Mouse (Mus musculus) naive thymus-derived CD4-positive, alpha-beta T cell, adult 5 months (primary cell): Measurements from ENCODE around the gene Olfr364-ps1. TPM values are rescaled to one million over a fixed set of nuclear protein-coding genes. Genes with fewer than 3 reads are reported as not detected.

Experiments used
- polyA plus RNA-seq: library from polyadenylated mRNA; unstranded; fragments of 100-300 nt; shearing (Covaris generic); gene quantifications from one replicate; pipeline ENCODE4 v1.2.1, GENCODE M21; 2017

Olfr364-ps1 gene
- polyA plus RNA-seq = not detected

GRCm38 (mm10) chr2:37139022-37139421 lies at the start of gene Olfr364-ps1:
Gene Olfr364-ps1 (plus strand): TSS chr2:37139322.

GRCm38 (mm10) chr2:37117810-37118209 lies 21.3 kb upstream of the Olfr364-ps1 start, which contains the start of gene Olfr362:
Gene Olfr362 (minus strand): TSS chr2:37117910.

GRCm38 (mm10) chr2:37187898-37188297 lies 48.8 kb downstream of the Olfr364-ps1 start, which contains the start of gene Olfr365:
Gene Olfr365 (plus strand): TSS chr2:37188198.

Other genes with a start within 250 kb of the Olfr364-ps1 start
- not detected for gene Olfr353, start 246.4 kb upstream of the Olfr364-ps1 start, polyA plus RNA-seq
- gene Olfr354, start 233.6 kb upstream of the Olfr364-ps1 start, polyA plus RNA-seq = 0.09 TPM
- gene Olfr355, start 210.4 kb upstream of the Olfr364-ps1 start, polyA plus RNA-seq = not detected
- not detected for gene Olfr356, start 202.2 kb upstream of the Olfr364-ps1 start, polyA plus RNA-seq
- not detected for gene Olfr357, start 145.5 kb upstream of the Olfr364-ps1 start, polyA plus RNA-seq
- gene Olfr358, start 130.0 kb upstream of the Olfr364-ps1 start, polyA plus RNA-seq = not detected
- not detected for gene Olfr360, start 73.6 kb upstream of the Olfr364-ps1 start, polyA plus RNA-seq
- not detected for gene Olfr361, start 50.0 kb upstream of the Olfr364-ps1 start, polyA plus RNA-seq
- not detected for gene Olfr362, start 21.4 kb upstream of the Olfr364-ps1 start, polyA plus RNA-seq
- not detected for gene Olfr365, start 48.9 kb downstream of the Olfr364-ps1 start, polyA plus RNA-seq
- gene Olfr366, start 72.3 kb downstream of the Olfr364-ps1 start, polyA plus RNA-seq = not detected
- not detected for gene Olfr368, start 187.2 kb downstream of the Olfr364-ps1 start, polyA plus RNA-seq
- 32.1 TPM for gene Pdcl, start 220.0 kb downstream of the Olfr364-ps1 start, polyA plus RNA-seq